Mouse (Mus musculus): Measurements from ENCODE around the gene Spaca1. TPM values are rescaled to one million over a fixed set of nuclear protein-coding genes. Genes with fewer than 3 reads are reported as not detected.

The Spaca1 gene
- polyA plus RNA-seq, 1 experiment = 0.65 TPM

GRCm38 (mm10) chr4:33996382-33996781 is 53.6 kb downstream of the Spaca1 start:
- Histone ChIP-seq H3K27me3 (ENCODE audit: control insufficient read depth, insufficient read depth, low read length) (no peaks in the 10 kb centered on the region), H3K36me3 (ENCODE audit: control insufficient read depth, insufficient read depth, low read length) (no peaks in the 10 kb centered on the region), H3K4me3 (ENCODE audit: extremely low read depth, insufficient read depth, insufficient read length) (no peak overlapping the region), H3K27ac (ENCODE audit: insufficient read depth, low read length) (no peak overlapping the region), H3K4me1 (ENCODE audit: control insufficient read depth, insufficient read depth, insufficient read length) (no peaks in the 10 kb centered on the region)
- peak in 1 of 2 experiments; percentile 31 for DNase-seq (ENCODE audit: low read depth in 1 of 2, low spot score in 2 of 2)
- TF ChIP-seq CTCF (IDR thresholded peaks at IDR 0.05; ENCODE audit: extremely low read depth, insufficient read depth, insufficient read length, insufficient replicate concordance) (no peak), POLR2A (IDR thresholded peaks at IDR 0.05; ENCODE audit: low read depth, low read length) (no peak)

GRCm38 (mm10) chr4:33992687-33993086 is 57.3 kb downstream of the Spaca1 start:
- H3K27ac ChIP-seq (ENCODE audit: insufficient read depth, low read length) = no peak overlapping the region
- TF ChIP-seq POLR2A (IDR thresholded peaks at IDR 0.05; ENCODE audit: low read depth, low read length) = no peak
- DNase-seq (ENCODE audit: low read depth in 1 of 2, low spot score in 2 of 2) = no peak
- no peaks in the 10 kb centered on the region for H3K36me3 ChIP-seq (ENCODE audit: control insufficient read depth, insufficient read depth, low read length)
- H3K27me3 ChIP-seq (ENCODE audit: control insufficient read depth, insufficient read depth, low read length) = no peaks in the 10 kb centered on the region
- WGBS = 72% methylated on average over 3 of the region's 3 CpGs
- H3K4me3 ChIP-seq (ENCODE audit: extremely low read depth, insufficient read depth, insufficient read length) = no peak overlapping the region
- peaks cover 6% of the 10 kb centered on the region; the same call in 1 of the 2 replicates for H3K4me1 ChIP-seq (ENCODE audit: control insufficient read depth, insufficient read depth, insufficient read length)

- DNase-seq (ENCODE audit: low read depth in 1 of 2, low spot score in 2 of 2) = peak in 1 of 2 experiments; percentile 32
- peaks cover 6% of the 10 kb centered on the region; the same call in 1 of the 2 replicates for H3K4me1 ChIP-seq (ENCODE audit: control insufficient read depth, insufficient read depth, insufficient read length)
- 29% methylated on average over 5 of the region's 5 CpGs for WGBS
- H3K36me3 ChIP-seq (ENCODE audit: control insufficient read depth, insufficient read depth, low read length) = no peaks in the 10 kb centered on the region
- H3K27me3 ChIP-seq (ENCODE audit: control insufficient read depth, insufficient read depth, low read length) = no peaks in the 10 kb centered on the region
- TF ChIP-seq POLR2A (IDR thresholded peaks at IDR 0.05; ENCODE audit: low read depth, low read length) (no peak), CTCF (IDR thresholded peaks at IDR 0.05; ENCODE audit: extremely low read depth, insufficient read depth, insufficient read length, insufficient replicate concordance) (no peak)
- no peak overlapping the region for H3K4me3 ChIP-seq (ENCODE audit: extremely low read depth, insufficient read depth, insufficient read length)
- H3K27ac ChIP-seq (ENCODE audit: insufficient read depth, low read length) = peak overlapping the region; percentile 78
Observed at GRCm38 (mm10) chr4:33988466-33989089, 61.4 kb downstream of the Spaca1 start.

Other genes starting within 250 kb of the Spaca1 start
- 0.55 and 0.82 TPM in 2 replicates for gene Cnr1, start 125.6 kb downstream of the Spaca1 start, polyA plus RNA-seq (2012; rRNA removed)